Mouse (Mus musculus) embryonic facial prominence, embryonic 14.5 days (tissue): ENCODE results near the gene Flt3. TPM values are rescaled to one million over a fixed set of nuclear protein-coding genes. Genes with fewer than 3 reads are reported as not detected.

Source experiments
- ATAC-seq: fragments of 200-750 bp; cut with Nextera tagmentation; 2 replicates; pipeline ENCODE4 v1.8.0; 2017; ENCODE audit warnings: low read depth, moderate number of reproducible peaks, moderate TSS enrichment
- DNase-seq: peaks from one replicate; pipeline ENCODE4 v3.0.0-alpha.2; 2015; ENCODE audit warnings: low spot score
- H3K27ac ChIP-seq: fragments of 300-500 bp; sonication (generic); replicated peaks from 2 replicates; pipeline ENCODE4 v1.5.1; 2014; ENCODE audit warnings: low read depth, mild to moderate bottlenecking, low read length, moderate library complexity
- H3K27me3 ChIP-seq: fragments of 300-500 bp; sonication (generic); replicated peaks from 2 replicates; pipeline ENCODE4 v1.6.1; 2014; ENCODE audit warnings: low read length; ENCODE audit not compliant: control insufficient read depth, insufficient read depth
- H3K36me3 ChIP-seq: fragments of 300-500 bp; sonication (generic); 2 replicates; pipeline ENCODE4 v1.6.1; 2014; ENCODE audit warnings: low read length, mixed read lengths; ENCODE audit not compliant: control insufficient read depth, insufficient read depth
- H3K4me1 ChIP-seq: fragments of 300-500 bp; sonication (generic); 2 replicates; pipeline ENCODE4 v1.6.1; 2014; ENCODE audit warnings: antibody characterized with exemption, low read length; ENCODE audit not compliant: control insufficient read depth, insufficient read depth
- H3K4me2 ChIP-seq: fragments of 300-500 bp; sonication (generic); 2 replicates; pipeline ENCODE4 v1.6.1; 2014; ENCODE audit warnings: low read depth, mild to moderate bottlenecking, low read length, moderate library complexity, mixed read lengths
- H3K4me3 ChIP-seq: fragments of 300-500 bp; sonication (generic); 2 replicates; pipeline ENCODE4 v1.5.1; 2014; ENCODE audit warnings: low read depth, mild to moderate bottlenecking, low read length
- H3K9ac ChIP-seq: fragments of 300-500 bp; sonication (generic); 2 replicates; pipeline ENCODE4 v1.6.1; 2014; ENCODE audit warnings: low read depth, mild to moderate bottlenecking, low read length, moderate library complexity, mixed read lengths
- H3K9me3 ChIP-seq: fragments of 300-500 bp; sonication (generic); 2 replicates; pipeline ENCODE4 v1.6.1; 2016; ENCODE audit warnings: low read length; ENCODE audit not compliant: control insufficient read depth
- WGBS: fragments of 180-500 bp; shearing (Covaris S2); extraction: QIAGEN DNeasy Blood & Tissue Kit; methylation state at CpG from one replicate; pipeline ENCODE4 v1.1.7; 2014; 5-methylcytosine and 5-hydroxymethylcytosine counted together
- polyA plus RNA-seq: library from polyadenylated mRNA; unstranded; fragments of >200 nt; fragmentation: Nextera tagmentation; extraction: Ambion mirVana; gene quantifications from 2 replicates; pipeline ENCODE4 v1.2.1, GENCODE M21; 2014

Flt3 gene
- polyA plus RNA-seq, 1 experiment from 2014 or later = 0.45 TPM

- Histone ChIP-seq H3K27me3 (no peaks in the 10 kb centered on the region), H3K4me1 (no peaks in the 10 kb centered on the region), H3K9ac (no peak overlapping the region), H3K36me3 (no peaks in the 10 kb centered on the region), H3K9me3 (no peaks in the 10 kb centered on the region), H3K4me2 (no peak overlapping the region), H3K27ac (no peak overlapping the region), H3K4me3 (no peak overlapping the region)
- ATAC-seq (no peak), DNase-seq (no peak)
- 55% methylated on average over 17 of the region's 17 CpGs for WGBS
Measured at GRCm38 (mm10) chr5:147354161-147354780, 46.0 kb downstream of the Flt3 start.

DNA sequence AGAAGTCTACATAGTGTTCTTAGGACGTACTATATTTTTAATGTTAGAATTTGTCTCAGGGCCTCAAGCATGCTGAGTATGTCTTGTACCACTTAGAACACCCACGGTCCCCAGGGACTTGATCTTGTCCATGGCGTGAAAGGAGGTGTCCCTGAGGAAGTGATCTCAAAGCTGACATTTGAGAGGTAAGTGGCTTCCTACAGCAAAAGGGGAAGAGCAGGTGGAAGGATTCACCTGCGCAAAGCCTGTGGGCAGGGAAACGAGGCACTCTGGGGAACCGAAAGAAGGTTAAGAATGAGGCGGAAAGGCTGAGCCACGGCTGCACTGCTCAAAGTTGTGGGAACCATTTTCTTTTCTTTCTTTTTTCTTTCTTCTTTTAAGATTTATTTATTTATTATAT is 48.4 kb downstream of the Flt3 start:
- Histone ChIP-seq H3K9ac (no peak overlapping the region), H3K27me3 (no peaks in the 10 kb centered on the region), H3K4me1 (no peaks in the 10 kb centered on the region), H3K9me3 (no peaks in the 10 kb centered on the region), H3K4me2 (no peak overlapping the region), H3K27ac (no peak overlapping the region), H3K36me3 (no peaks in the 10 kb centered on the region), H3K4me3 (no peak overlapping the region)
- DNase-seq (no peak), ATAC-seq (no peak)
- 85% methylated on average over 8 of the region's 8 CpGs for WGBS

GRCm38 (mm10) chr5:147345981-147346380 is 54.3 kb downstream of the Flt3 start:
- Histone ChIP-seq H3K27me3 (no peaks in the 10 kb centered on the region), H3K4me2 (no peak overlapping the region), H3K27ac (no peak overlapping the region), H3K36me3 (no peaks in the 10 kb centered on the region), H3K9me3 (no peaks in the 10 kb centered on the region), H3K4me1 (no peaks in the 10 kb centered on the region), H3K4me3 (no peak overlapping the region), H3K9ac (no peak overlapping the region)
- WGBS = 67% methylated on average over 1 of the region's 1 CpGs
- DNase-seq (no peak), ATAC-seq (no peak)

- Histone ChIP-seq H3K4me3 (no peak overlapping the region), H3K36me3 (no peaks in the 10 kb centered on the region), H3K9ac (no peak overlapping the region), H3K9me3 (no peaks in the 10 kb centered on the region), H3K27me3 (no peaks in the 10 kb centered on the region), H3K4me2 (no peak overlapping the region), H3K4me1 (no peaks in the 10 kb centered on the region), H3K27ac (no peak overlapping the region)
- DNase-seq (no peak), ATAC-seq (no peak)
- 84% methylated on average over 10 of the region's 10 CpGs for WGBS
Measured at GRCm38 (mm10) chr5:147343904-147344303, 56.4 kb downstream of the Flt3 start.

DNA sequence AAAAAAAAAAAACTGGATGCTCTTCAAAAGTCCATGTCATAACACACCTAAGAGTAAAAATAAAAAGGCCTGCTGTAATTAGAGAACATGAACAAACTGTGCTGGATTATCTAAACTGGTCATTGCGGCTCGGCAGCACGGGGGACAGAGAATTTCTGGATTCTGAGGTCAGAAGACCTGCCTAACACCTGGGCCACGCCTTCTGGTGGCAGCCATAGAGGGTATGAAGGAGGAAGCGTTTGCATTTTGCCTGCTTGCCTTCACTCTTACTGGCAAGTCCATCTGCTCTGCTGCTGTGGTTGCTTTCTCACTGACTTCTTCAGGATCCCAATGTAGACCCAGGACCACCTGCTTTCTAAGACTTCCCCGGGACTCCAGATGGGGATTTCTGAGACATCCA is 57.4 kb downstream of the Flt3 start:
- Histone ChIP-seq H3K27me3 (no peaks in the 10 kb centered on the region), H3K9ac (no peak overlapping the region), H3K9me3 (no peaks in the 10 kb centered on the region), H3K4me3 (no peak overlapping the region), H3K27ac (no peak overlapping the region), H3K4me1 (no peaks in the 10 kb centered on the region), H3K4me2 (no peak overlapping the region), H3K36me3 (no peaks in the 10 kb centered on the region)
- no peak for ATAC-seq
- WGBS = 88% methylated on average over 6 of the region's 6 CpGs
- DNase-seq = no peak

- Histone ChIP-seq H3K4me3 (no peak overlapping the region), H3K4me2 (no peak overlapping the region), H3K27ac (no peak overlapping the region), H3K4me1 (no peaks in the 10 kb centered on the region), H3K9ac (no peak overlapping the region), H3K36me3 (no peaks in the 10 kb centered on the region), H3K9me3 (no peaks in the 10 kb centered on the region), H3K27me3 (no peaks in the 10 kb centered on the region)
- 60% methylated on average over 13 of the region's 13 CpGs for WGBS
- no peak for DNase-seq
- no peak for ATAC-seq
Measured at GRCm38 (mm10) chr5:147340741-147341414, 59.4 kb downstream of the Flt3 start.

GRCm38 (mm10) chr5:147339560-147339959 is 60.7 kb downstream of the Flt3 start:
- DNase-seq (no peak), ATAC-seq (no peak)
- WGBS = 86% methylated on average over 11 of the region's 11 CpGs
- H3K27me3 ChIP-seq = no peaks in the 10 kb centered on the region
- H3K9me3 ChIP-seq = no peaks in the 10 kb centered on the region
- H3K4me2 ChIP-seq = no peak overlapping the region
- H3K4me1 ChIP-seq = no peaks in the 10 kb centered on the region
- H3K4me3 ChIP-seq = no peak overlapping the region
- H3K9ac ChIP-seq = no peak overlapping the region
- no peaks in the 10 kb centered on the region for H3K36me3 ChIP-seq
- H3K27ac ChIP-seq = no peak overlapping the region

- DNase-seq = no peak
Measured at GRCm38 (mm10) chr5:147338967-147339366, 61.3 kb downstream of the Flt3 start.

GRCm38 (mm10) chr5:147332711-147333110 is 67.6 kb downstream of the Flt3 start:
- no peak for DNase-seq
- no peaks in the 10 kb centered on the region for H3K36me3 ChIP-seq
- H3K9ac ChIP-seq = no peak overlapping the region
- no peak overlapping the region for H3K27ac ChIP-seq
- H3K27me3 ChIP-seq = no peaks in the 10 kb centered on the region; the same call in 1 of the 2 replicates
- no peak for ATAC-seq
- 46% methylated on average over 7 of the region's 7 CpGs for WGBS
- 0 out of 2 replicates have a peak, but pooled peaks cover under 1% of the 10 kb centered on the region for H3K9me3 ChIP-seq
- no peaks in the 10 kb centered on the region for H3K4me1 ChIP-seq
- no peak overlapping the region for H3K4me3 ChIP-seq
- H3K4me2 ChIP-seq = no peak overlapping the region

More at GRCm38 (mm10) chr5:147338967-147339366, 61.3 kb downstream of the Flt3 start:
- 57% methylated on average over 9 of the region's 9 CpGs for WGBS
- H3K36me3 ChIP-seq = no peaks in the 10 kb centered on the region
- H3K27me3 ChIP-seq = no peaks in the 10 kb centered on the region
- H3K4me1 ChIP-seq = no peaks in the 10 kb centered on the region
- H3K4me3 ChIP-seq = no peak overlapping the region
- ATAC-seq = no peak
- H3K9ac ChIP-seq = no peak overlapping the region
- no peaks in the 10 kb centered on the region for H3K9me3 ChIP-seq
- no peak overlapping the region for H3K27ac ChIP-seq
- H3K4me2 ChIP-seq = no peak overlapping the region
